Mouse (Mus musculus) liver, adult 2 months (tissue): ENCODE measurements at regions not wholly inside any gene's neighbourhood (a gene's known extent, or its start where the extent isn't known, plus 50 kb on each side); places are given as distances from the start of the nearest gene placed in this dataset.

Experiments
- CTCF ChIP-seq: fragments of 200-500 bp; IDR thresholded peaks from 2 replicates; pipeline ENCODE4 v1.5.1; 2011; ENCODE audit warnings: low read depth, low read length, control low read depth
- POLR2A ChIP-seq: fragments of 200-500 bp; IDR thresholded peaks from 2 replicates; pipeline ENCODE4 v1.6.1; 2011; ENCODE audit warnings: low read length, control low read depth; ENCODE audit not compliant: insufficient read depth; ENCODE audit errors: extremely low read depth

DNA sequence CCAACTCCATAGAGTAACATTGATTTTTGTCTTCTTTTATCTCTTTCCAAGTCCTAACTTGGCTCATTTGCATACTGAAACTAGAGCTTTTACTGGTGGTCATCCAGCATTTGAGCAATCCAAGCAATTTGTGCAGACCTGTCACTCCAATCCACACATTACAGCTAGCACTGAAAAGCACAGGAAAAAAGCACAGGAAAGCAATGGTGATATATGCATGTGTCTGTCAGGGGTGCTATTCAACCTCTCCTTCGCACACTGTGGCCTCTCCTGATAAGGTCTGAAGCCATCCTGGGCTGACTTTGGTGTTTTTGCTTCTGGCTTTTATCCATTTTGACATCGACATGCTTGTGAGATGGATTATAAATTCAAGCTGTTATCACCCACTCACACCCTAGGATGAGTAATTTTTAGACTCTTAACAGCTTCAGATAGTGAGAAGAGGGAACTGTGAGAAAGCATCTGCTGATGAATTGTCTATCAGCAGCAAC lies 534.1 kb upstream of the Impad1 start:
- TF ChIP-seq POLR2A (no peak), CTCF (no peak)
